Mouse (Mus musculus): ENCODE results near the gene Btaf1. TPM values are rescaled to one million over a fixed set of nuclear protein-coding genes. Genes with fewer than 3 reads are reported as not detected.
"Not testable (repeated sequence)": the region's sequence is repeated elsewhere in the genome, so short reads cannot be mapped to it uniquely, and the experiment has no call there.

Gene Btaf1
- polyA plus RNA-seq, 1 experiment from 2014 or later: 17.6 TPM

DNA sequence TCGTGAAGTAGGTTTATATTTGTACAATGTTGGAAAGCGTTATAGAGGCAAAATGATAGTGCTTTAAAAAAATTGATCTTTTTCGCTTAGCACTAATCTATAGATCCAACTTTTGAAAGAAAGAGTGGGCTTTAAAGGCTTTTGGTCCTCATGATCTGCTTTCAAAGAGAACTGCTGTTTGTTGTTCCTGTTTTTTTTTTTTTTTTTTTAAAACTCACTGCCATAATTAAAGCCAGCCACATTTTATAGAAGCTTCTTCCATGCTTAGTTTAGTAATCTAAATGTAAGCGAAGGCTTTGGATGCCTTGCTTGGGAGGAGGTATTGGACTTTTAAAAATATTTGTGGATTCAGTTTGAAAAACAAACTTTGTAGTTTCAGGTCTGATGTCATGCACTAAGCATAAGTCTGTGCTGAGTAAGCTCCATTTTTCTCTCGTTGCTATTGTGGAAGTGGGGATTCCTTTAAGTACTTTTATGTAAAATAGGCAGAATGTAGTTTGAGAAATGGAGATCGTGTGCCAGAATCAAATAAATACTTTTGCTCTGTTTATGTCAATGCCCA, 2.0 kb downstream of the Btaf1 start:
- Histone ChIP-seq H3K4me1 (peaks cover 16% of the 10 kb centered on the region), H3K27me3 (no peaks in the 10 kb centered on the region), H3K36me3 (no peaks in the 10 kb centered on the region), H3K4me2 (replicated peaks) (peak overlapping the region; percentile 86; the same call in 1 of the 2 replicates), H3K9me3 (replicated peaks) (no peaks in the 10 kb centered on the region), H3K4me3 (no peak overlapping the region), H3K9ac (no peak overlapping the region), H3K27ac (no peak overlapping the region)
- ATAC-seq (ENCODE audit: low FRiP score): no peak
- 87% methylated on average over 6 of the region's 6 CpGs for WGBS

DNA sequence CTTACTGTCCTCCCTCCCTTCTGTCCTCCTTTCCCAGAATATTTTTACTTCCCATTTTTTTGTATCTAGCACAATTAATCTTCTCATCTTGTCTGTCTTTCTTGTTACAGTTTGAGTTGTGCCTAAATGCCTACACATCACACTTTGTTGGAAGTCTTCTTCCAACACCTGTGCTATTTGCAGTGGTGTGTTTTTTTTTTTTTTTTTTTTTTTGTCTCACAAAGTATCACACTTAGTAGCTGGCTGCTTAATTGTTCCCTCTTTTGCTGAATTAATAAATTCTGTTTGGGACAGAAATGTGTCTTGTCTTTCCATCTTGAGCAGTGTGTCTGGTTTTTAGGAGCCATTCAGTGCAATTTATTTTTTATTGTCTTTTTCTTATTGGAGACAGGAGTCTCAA, 3.9 kb downstream of the Btaf1 start:
- no peaks in the 10 kb centered on the region for H3K9me3 ChIP-seq (replicated peaks)
- H3K4me2 ChIP-seq (replicated peaks): no peak overlapping the region
- no peak for ATAC-seq (ENCODE audit: low FRiP score)
- H3K27ac ChIP-seq: no peak overlapping the region
- no peak overlapping the region for H3K4me3 ChIP-seq
- no peaks in the 10 kb centered on the region for H3K36me3 ChIP-seq
- no peak overlapping the region for H3K9ac ChIP-seq
- H3K4me1 ChIP-seq: peaks cover 16% of the 10 kb centered on the region
- H3K27me3 ChIP-seq: no peaks in the 10 kb centered on the region

DNA sequence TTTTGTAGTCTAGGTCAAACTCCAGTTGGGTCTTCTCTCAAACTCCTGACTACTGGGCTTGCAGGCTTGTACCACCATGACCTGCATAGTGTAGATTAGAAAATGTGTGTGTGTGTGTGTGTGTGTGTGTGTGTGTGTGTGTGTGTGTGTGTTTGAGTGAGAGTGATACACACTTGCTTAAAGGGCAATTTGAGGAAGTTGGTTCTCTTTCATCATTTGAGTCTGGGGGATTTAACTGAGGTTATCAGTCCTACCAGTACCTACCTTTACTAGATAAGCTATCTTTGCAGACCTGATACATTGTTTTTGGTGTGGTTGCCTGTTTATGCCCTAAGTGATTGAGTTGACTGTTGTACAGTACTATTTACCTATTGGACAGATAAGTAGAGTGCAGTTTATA, 6.2 kb downstream of the Btaf1 start:
- Histone ChIP-seq H3K9me3 (replicated peaks) (no peaks in the 10 kb centered on the region), H3K27me3 (no peaks in the 10 kb centered on the region), H3K4me1 (peaks cover 5% of the 10 kb centered on the region), H3K4me2 (replicated peaks) (no peak overlapping the region), H3K27ac (no peak overlapping the region), H3K36me3 (no peaks in the 10 kb centered on the region), H3K4me3 (no peak overlapping the region), H3K9ac (no peak overlapping the region)
- no peak for ATAC-seq (ENCODE audit: low FRiP score)

DNA sequence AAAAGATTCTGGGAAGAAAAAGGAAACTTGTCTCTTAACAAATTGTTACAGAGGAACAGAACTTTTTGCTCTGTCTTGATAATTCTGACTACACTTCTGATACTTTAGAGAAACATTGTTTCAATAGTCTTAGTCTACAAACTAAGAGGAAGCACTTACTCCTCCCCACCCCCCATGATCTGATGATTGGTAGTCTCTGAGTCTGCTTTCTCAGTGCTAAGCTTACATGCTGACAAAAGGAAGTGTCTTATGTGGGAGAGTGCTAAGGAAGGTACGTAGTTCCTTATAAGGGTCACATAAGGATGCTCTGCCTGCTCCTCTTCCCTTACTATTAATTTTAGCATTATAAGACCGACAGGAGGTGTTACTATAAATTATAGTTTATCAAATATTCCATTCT, 6.7 kb downstream of the Btaf1 start:
- no peak overlapping the region for H3K27ac ChIP-seq
- H3K4me2 ChIP-seq (replicated peaks): no peak overlapping the region
- WGBS: 95% methylated on average over 2 of the region's 2 CpGs
- no peak overlapping the region for H3K4me3 ChIP-seq
- H3K36me3 ChIP-seq: no peaks in the 10 kb centered on the region
- ATAC-seq (ENCODE audit: low FRiP score): no peak
- H3K4me1 ChIP-seq: peaks cover under 1% of the 10 kb centered on the region; the same call in 1 of the 2 replicates
- no peak overlapping the region for H3K9ac ChIP-seq
- no peaks in the 10 kb centered on the region for H3K27me3 ChIP-seq
- H3K9me3 ChIP-seq (replicated peaks): no peaks in the 10 kb centered on the region

DNA sequence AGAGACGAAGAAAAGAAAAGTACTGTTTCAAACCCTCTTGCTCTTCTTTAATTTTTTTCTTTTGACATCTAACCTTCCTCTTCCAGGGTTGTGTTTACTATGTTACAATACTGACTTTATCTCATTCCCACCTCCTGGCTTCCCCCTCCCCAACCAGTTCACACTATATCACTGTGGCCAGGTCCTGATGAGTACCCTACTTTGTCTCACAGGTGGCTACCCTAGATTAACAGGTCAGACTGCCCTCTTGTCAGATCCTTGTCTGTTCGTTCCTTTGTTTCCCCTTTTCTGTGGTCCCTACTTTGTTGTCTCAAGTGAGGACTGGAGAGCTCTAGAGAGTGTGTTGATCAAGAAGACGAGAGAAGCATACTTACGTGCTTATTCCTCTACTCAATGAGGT, 10.4 kb downstream of the Btaf1 start:
- 91% methylated on average over 4 of the region's 4 CpGs for WGBS
- no peak overlapping the region for H3K4me3 ChIP-seq
- no peaks in the 10 kb centered on the region for H3K27me3 ChIP-seq
- H3K4me1 ChIP-seq: no peaks in the 10 kb centered on the region
- no peaks in the 10 kb centered on the region for H3K9me3 ChIP-seq (replicated peaks)
- H3K9ac ChIP-seq: no peak overlapping the region
- H3K4me2 ChIP-seq (replicated peaks): no peak overlapping the region
- no peak for ATAC-seq (ENCODE audit: low FRiP score)
- H3K36me3 ChIP-seq: no peaks in the 10 kb centered on the region
- no peak overlapping the region for H3K27ac ChIP-seq

DNA sequence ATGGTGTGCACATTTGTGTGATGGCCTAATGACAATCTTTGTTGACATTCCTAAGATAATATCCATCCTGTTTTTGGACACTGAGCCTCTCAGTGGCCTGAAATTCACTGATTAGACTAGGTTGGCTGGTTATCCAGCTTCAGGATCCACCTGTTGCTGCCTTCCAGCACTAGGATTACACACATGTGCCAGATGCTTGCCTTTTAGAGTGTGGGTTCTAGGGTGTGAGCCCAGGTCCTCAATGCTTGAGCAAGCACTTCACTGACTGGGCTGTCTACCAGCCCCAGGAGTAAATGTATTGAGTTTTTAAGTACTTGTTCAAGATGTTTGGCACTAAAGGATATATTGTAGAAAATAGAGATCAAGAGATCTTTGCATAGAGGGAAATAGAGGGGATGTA, 12.1 kb downstream of the Btaf1 start:
- ATAC-seq (ENCODE audit: low FRiP score): no peak
- Histone ChIP-seq H3K9ac (no peak overlapping the region), H3K9me3 (replicated peaks) (no peaks in the 10 kb centered on the region), H3K27me3 (no peaks in the 10 kb centered on the region), H3K4me2 (replicated peaks) (no peak overlapping the region), H3K4me3 (no peak overlapping the region), H3K4me1 (no peaks in the 10 kb centered on the region), H3K36me3 (no peaks in the 10 kb centered on the region), H3K27ac (no peak overlapping the region)

DNA sequence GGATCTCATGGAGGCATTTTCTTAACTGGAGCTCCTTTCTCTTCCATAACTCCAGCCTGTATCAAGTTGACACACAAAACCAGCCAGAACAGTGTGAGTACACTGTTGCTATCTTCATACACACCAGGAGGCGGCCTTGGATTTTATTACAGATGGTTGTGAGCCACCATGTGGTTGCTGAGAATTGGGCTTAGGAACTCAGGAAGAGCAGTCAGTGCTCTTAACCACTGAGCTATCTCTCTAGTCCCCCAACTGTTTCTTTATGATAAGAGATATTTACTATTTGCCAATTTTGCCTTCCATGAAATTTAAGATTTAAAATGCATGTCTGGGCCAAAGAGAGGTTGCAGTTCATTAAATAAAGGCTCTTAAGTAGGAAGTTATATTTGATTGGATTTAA, 14.2 kb downstream of the Btaf1 start:
- Histone ChIP-seq H3K9ac (no peak overlapping the region), H3K4me2 (replicated peaks) (no peak overlapping the region), H3K27ac (no peak overlapping the region), H3K4me1 (no peaks in the 10 kb centered on the region), H3K9me3 (replicated peaks) (no peaks in the 10 kb centered on the region), H3K27me3 (no peaks in the 10 kb centered on the region), H3K36me3 (no peaks in the 10 kb centered on the region), H3K4me3 (no peak overlapping the region)
- ATAC-seq (ENCODE audit: low FRiP score): no peak
- 95% methylated on average over 1 of the region's 1 CpGs for WGBS

DNA sequence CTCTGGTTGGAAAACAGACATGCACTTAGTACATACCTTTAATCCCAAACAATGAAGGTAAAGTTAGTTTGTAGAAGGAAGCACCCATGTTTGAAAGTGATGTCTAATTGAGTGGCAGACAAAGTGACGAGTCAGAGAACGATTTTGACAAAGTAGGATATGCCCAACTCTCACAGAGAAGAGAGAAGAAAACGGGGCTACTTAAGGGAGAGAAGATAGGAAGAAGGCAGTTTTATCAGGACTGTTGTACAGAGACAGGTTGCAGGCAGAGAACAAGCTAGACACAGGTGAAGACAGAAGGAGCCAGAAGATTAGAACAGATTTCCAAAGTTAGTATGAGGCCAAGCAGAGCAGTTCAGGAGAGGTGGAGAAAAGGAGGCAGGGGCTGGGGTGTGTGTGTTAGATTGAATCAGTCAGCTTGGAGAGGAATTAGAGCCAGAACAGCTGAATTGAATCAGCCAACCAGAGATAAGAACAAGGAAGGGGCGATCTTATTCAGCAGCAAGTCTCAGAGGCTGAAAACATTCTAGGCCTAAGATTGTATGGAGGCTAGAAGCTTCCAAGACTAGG, 27.8 kb downstream of the Btaf1 start:
- Histone ChIP-seq H3K9me3 (replicated peaks) (no peaks in the 10 kb centered on the region), H3K27ac (no peak overlapping the region), H3K4me3 (no peak overlapping the region), H3K36me3 (0 out of 2 replicates have a peak, but pooled peaks cover 10% of the 10 kb centered on the region), H3K27me3 (no peaks in the 10 kb centered on the region), H3K9ac (no peak overlapping the region), H3K4me1 (no peaks in the 10 kb centered on the region), H3K4me2 (replicated peaks) (no peak overlapping the region)
- 79% methylated on average over 4 of the region's 4 CpGs for WGBS
- no peak for ATAC-seq (ENCODE audit: low FRiP score)

DNA sequence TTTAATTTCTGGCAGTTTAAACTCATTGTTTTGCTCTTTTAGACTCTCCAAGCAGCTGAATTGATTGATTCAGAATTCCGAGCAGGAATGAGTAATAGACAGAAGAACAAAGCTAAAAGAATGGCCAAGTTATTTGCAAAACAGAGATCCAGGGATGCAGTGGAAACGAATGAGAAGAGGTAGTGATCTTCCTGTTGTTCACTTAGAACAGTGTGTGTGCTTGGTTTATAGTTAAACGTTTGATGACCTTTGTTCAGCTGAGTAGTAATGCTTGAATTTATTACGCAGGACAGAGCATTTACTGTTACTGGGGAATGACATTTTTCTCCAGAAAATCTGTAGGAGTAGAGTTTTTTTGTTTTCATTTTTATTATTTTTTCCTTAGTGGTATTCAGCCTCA, 32.5 kb downstream of the Btaf1 start:
- WGBS: 82% methylated on average over 4 of the region's 4 CpGs
- no peak overlapping the region for H3K27ac ChIP-seq
- no peak overlapping the region for H3K9ac ChIP-seq
- H3K4me3 ChIP-seq: no peak overlapping the region
- no peaks in the 10 kb centered on the region for H3K9me3 ChIP-seq (replicated peaks)
- no peak overlapping the region for H3K4me2 ChIP-seq (replicated peaks)
- H3K4me1 ChIP-seq: no peaks in the 10 kb centered on the region
- no peak for ATAC-seq (ENCODE audit: low FRiP score)
- peaks cover 31% of the 10 kb centered on the region for H3K36me3 ChIP-seq
- no peaks in the 10 kb centered on the region for H3K27me3 ChIP-seq

DNA sequence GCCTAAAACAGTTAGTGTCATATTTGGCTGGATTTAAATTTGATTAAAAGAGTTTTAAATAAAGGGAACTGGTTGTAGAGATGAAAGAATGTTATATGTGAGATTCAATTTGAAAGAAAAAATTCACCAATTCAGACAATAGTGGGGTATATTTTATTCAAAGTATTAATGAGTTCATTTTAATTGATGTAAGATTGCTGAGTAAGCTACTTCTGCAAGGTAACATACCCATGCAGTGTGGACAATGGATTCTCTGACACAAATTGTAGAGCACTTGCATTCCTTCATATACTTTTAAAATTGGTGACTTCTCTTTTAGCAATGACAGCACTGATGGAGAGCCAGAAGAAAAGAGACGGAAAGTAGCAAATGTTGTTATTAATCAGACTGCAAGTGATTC, 35.4 kb downstream of the Btaf1 start:
- Histone ChIP-seq H3K27me3 (no peaks in the 10 kb centered on the region), H3K27ac (no peak overlapping the region), H3K4me3 (no peak overlapping the region), H3K9ac (no peak overlapping the region), H3K4me2 (replicated peaks) (no peak overlapping the region), H3K9me3 (replicated peaks) (no peaks in the 10 kb centered on the region), H3K4me1 (no peaks in the 10 kb centered on the region), H3K36me3 (peaks cover 47% of the 10 kb centered on the region)
- 100% methylated on average over 1 of the region's 1 CpGs for WGBS
- ATAC-seq (ENCODE audit: low FRiP score): no peak

DNA sequence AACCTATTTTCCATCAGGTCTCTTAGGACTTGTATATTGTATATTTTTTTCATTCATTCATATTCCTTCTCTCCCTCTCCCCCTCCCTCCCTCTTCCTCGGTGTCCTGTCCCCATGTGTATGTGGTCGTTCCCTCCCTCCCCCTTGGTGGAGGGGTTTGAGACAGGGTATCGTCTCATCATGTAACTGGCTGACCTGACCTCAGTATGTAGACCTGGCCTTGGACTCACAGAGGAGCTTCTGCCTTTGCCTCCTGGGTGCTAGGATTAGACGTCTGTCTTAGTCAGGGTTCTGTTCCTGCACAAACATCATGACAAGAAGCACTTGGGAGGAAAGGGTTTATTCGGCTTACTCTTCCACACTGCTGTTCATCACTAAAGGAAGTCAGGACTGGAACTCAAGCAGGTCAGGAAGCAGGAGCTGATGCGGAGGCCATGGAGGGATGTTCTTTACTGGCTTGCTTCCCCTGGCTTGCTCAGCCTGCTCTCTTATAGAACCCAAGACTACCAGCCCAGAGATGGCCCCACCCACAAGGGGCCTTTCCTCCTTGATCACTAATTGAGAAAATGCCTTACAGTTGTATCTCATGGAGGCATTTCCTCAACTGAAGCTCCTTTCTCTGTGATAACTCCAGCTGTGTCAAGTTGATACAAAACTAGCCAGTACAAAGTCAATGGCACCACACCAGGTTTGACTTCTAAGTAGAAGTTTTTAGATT, 36.8 kb downstream of the Btaf1 start:
- not testable (repeated sequence) for H3K9ac ChIP-seq; H3K4me1 ChIP-seq; H3K27me3 ChIP-seq; H3K4me3 ChIP-seq; H3K27ac ChIP-seq; H3K9me3 ChIP-seq (replicated peaks); ATAC-seq (ENCODE audit: low FRiP score); H3K4me2 ChIP-seq (replicated peaks)
- WGBS: 90% methylated on average over 6 of the region's 6 CpGs
- H3K36me3 ChIP-seq: peaks cover 45% of the 10 kb centered on the region

DNA sequence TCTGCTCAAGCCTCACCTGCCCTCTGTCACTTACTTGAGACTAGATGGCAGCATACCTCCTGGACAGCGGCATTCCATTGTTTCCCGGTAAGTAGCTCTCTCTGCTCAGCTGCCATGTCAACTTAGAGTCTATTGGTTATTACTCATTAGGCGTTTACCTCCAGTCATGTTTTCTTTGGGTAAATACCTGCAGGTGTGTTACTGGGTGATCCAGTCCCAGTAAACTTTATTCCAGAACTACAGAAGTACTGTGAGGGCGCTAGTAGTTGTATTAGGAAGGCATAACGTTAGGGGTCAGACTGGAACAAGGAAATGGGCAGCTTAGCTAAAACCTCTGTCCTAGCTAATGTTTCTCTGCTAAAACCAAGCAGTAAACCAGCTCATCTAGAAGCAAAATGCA, 78.7 kb downstream of the Btaf1 start:
- H3K4me3 ChIP-seq: no peak overlapping the region
- 94% methylated on average over 5 of the region's 5 CpGs for WGBS
- no peaks in the 10 kb centered on the region for H3K27me3 ChIP-seq
- H3K4me1 ChIP-seq: no peaks in the 10 kb centered on the region
- H3K9me3 ChIP-seq (replicated peaks): no peaks in the 10 kb centered on the region
- ATAC-seq (ENCODE audit: low FRiP score): no peak
- no peak overlapping the region for H3K9ac ChIP-seq
- H3K4me2 ChIP-seq (replicated peaks): no peak overlapping the region
- no peak overlapping the region for H3K27ac ChIP-seq
- peaks cover 74% of the 10 kb centered on the region for H3K36me3 ChIP-seq

DNA sequence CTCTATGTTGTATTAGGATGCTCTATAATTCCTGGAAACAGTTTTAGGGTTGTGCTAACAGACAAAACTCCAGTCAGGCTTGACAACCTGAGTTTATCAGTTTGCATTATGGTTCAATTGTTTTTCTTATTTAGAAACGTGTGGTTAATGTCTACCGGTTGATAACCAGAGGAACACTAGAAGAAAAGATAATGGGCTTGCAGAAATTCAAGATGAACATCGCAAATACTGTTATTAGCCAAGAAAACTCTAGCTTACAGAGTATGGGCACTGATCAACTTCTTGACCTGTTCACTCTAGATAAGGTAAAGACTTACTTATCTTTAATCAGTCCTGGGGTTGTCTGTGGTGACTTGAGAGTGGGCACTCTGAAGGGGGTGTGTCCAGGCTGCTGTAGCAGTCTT, 84.0 kb downstream of the Btaf1 start:
- WGBS: 93% methylated on average over 3 of the region's 3 CpGs
- Histone ChIP-seq H3K9ac (no peak overlapping the region), H3K27me3 (no peaks in the 10 kb centered on the region), H3K4me3 (no peak overlapping the region), H3K4me2 (replicated peaks) (no peak overlapping the region), H3K9me3 (replicated peaks) (no peaks in the 10 kb centered on the region; the same call in 1 of the 2 replicates), H3K4me1 (no peaks in the 10 kb centered on the region), H3K36me3 (peaks cover 74% of the 10 kb centered on the region), H3K27ac (no peak overlapping the region)
- no peak for ATAC-seq (ENCODE audit: low FRiP score)
